In the genomic region with DNA sequence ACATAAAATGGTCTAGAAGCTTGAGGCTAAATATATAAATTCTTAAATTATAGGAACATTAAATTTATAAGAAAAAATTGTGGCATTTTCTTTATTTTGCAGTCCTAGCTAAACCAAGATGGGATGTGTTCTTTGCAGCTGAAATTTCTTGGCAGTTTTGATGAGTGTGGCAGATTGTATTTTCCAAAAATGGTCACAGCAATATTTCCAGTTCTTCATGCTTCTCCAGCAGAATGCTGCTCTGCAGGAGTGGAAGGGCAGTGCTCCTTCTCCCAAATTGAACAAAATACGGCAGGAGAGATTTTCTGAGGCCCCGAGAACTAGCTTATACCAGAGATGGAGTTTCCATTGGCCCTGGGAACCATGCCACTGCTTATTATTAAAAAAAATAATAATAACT, we compare ENCODE assay signal across 21 mouse cellular contexts.
"Had no signal": no experiment of that assay in that cellular context is flagged by ENCODE, and none has a peak within 500 bp of the region (broad histone marks: within the 10 kb centered on the region; RNA-seq: fewer than 3 reads in every experiment).

No protein-coding gene starts in this region.

- H3K27ac ChIP-seq: intestine, embryonic 15.5 days; kidney, embryonic 15.5 days; limb, embryonic 12.5 days; limb, embryonic 15.5 days; liver, embryonic 14.5 days; lung, embryonic 15.5 days; stomach, embryonic 15.5 days had no signal

- H3K9ac ChIP-seq: intestine, embryonic 15.5 days; kidney, embryonic 15.5 days; limb, embryonic 12.5 days; limb, embryonic 15.5 days; liver, embryonic 14.5 days; liver, postnatal 0 days; lung, embryonic 15.5 days; stomach, embryonic 15.5 days had no signal

- H3K4me2 ChIP-seq: intestine, embryonic 15.5 days; kidney, embryonic 15.5 days; limb, embryonic 12.5 days; limb, embryonic 15.5 days; liver, embryonic 11.5 days; lung, embryonic 15.5 days; midbrain, embryonic 11.5 days; stomach, embryonic 15.5 days had no signal

- H3K27me3 ChIP-seq: intestine, embryonic 15.5 days; kidney, embryonic 15.5 days; limb, embryonic 12.5 days; limb, embryonic 15.5 days; lung, embryonic 15.5 days; stomach, embryonic 15.5 days had no signal

- ATAC-seq: intestine, embryonic 15.5 days; liver, postnatal 0 days had no signal

- H3K4me1 ChIP-seq: intestine, embryonic 15.5 days; kidney, embryonic 15.5 days; limb, embryonic 12.5 days; limb, embryonic 15.5 days; lung, embryonic 15.5 days; stomach, embryonic 15.5 days had no signal

- H3K36me3 ChIP-seq: intestine, embryonic 15.5 days; kidney, embryonic 15.5 days; limb, embryonic 12.5 days; limb, embryonic 15.5 days; lung, embryonic 15.5 days; stomach, embryonic 15.5 days had no signal

- H3K4me3 ChIP-seq: intestine, embryonic 15.5 days; kidney, embryonic 15.5 days; limb, embryonic 12.5 days; limb, embryonic 15.5 days; lung, embryonic 15.5 days; stomach, embryonic 15.5 days had no signal

- DNase-seq: kidney, adult 11 months; kidney, adult 8-10 months; kidney, postnatal 10 days; kidney, postnatal 36 days; left cerebral cortex, postnatal 4 days; liver, postnatal 0 days; lung, postnatal 14 days; lung, postnatal 4 days; midbrain, embryonic 14.5 days; right cerebral cortex, postnatal 25 days; spleen, adult 18-20 months; thymus, postnatal 36 days had no signal

- H3K9me3 ChIP-seq: intestine, embryonic 15.5 days; kidney, embryonic 15.5 days; limb, embryonic 12.5 days; limb, embryonic 15.5 days; lung, embryonic 15.5 days; stomach, embryonic 15.5 days had no signal
